Mouse (Mus musculus) hindbrain, embryonic 13.5 days (tissue): ENCODE results near the gene Sept11. TPM values are rescaled to one million over a fixed set of nuclear protein-coding genes. Genes with fewer than 3 reads are reported as not detected.

Experiments
- ATAC-seq: fragments of 200-750 bp; cut with Nextera tagmentation; 2 replicates; pipeline ENCODE4 v1.8.0; 2017; ENCODE audit warnings: moderate TSS enrichment; ENCODE audit not compliant: low FRiP score
- H3K27ac ChIP-seq: fragments of 300-500 bp; sonication (generic); 2 replicates; pipeline ENCODE4 v1.5.1; 2015; ENCODE audit warnings: inconsistent platforms, mild to moderate bottlenecking, moderate library complexity
- H3K27me3 ChIP-seq: fragments of 300-500 bp; sonication (generic); 2 replicates; pipeline ENCODE4 v1.6.1; 2015; ENCODE audit warnings: mild to moderate bottlenecking, inconsistent platforms
- H3K36me3 ChIP-seq: fragments of 300-500 bp; sonication (generic); 2 replicates; pipeline ENCODE4 v1.6.1; 2015; ENCODE audit warnings: mild to moderate bottlenecking, inconsistent platforms
- H3K4me1 ChIP-seq: fragments of 300-500 bp; sonication (generic); replicated peaks from 2 replicates; pipeline ENCODE4 v1.6.1; 2015; ENCODE audit warnings: inconsistent platforms
- H3K4me2 ChIP-seq: fragments of 300-500 bp; sonication (generic); 2 replicates; pipeline ENCODE4 v1.6.1; 2015; ENCODE audit warnings: inconsistent platforms, mild to moderate bottlenecking, moderate library complexity
- H3K4me3 ChIP-seq: fragments of 300-500 bp; sonication (generic); 2 replicates; pipeline ENCODE4 v1.5.1; 2015; ENCODE audit warnings: mild to moderate bottlenecking, inconsistent platforms
- H3K9ac ChIP-seq: fragments of 300-500 bp; sonication (generic); 2 replicates; pipeline ENCODE4 v1.6.1; 2015; ENCODE audit warnings: mild to moderate bottlenecking, inconsistent platforms
- H3K9me3 ChIP-seq: fragments of 300-500 bp; sonication (generic); 2 replicates; pipeline ENCODE4 v1.6.1; 2016; ENCODE audit warnings: inconsistent platforms
- WGBS: fragments of 180-500 bp; shearing (Covaris S2); methylation state at CpG from one replicate; pipeline ENCODE4 v1.1.7; 2015; 5-methylcytosine and 5-hydroxymethylcytosine counted together
- polyA plus RNA-seq: library from polyadenylated mRNA; unstranded; fragments of >200 nt; fragmentation: Nextera tagmentation; extraction: Ambion mirVana; gene quantifications from 2 replicates; pipeline ENCODE4 v1.2.1, GENCODE M21; 2015

The Sept11 gene
- polyA plus RNA-seq, 1 experiment from 2014 or later = 165 TPM

GRCm38 (mm10) chr5:93201181-93201580 is 107.9 kb downstream of the Sept11 start:
- H3K36me3 ChIP-seq = peaks cover 33% of the 10 kb centered on the region
- peaks cover 16% of the 10 kb centered on the region for H3K4me1 ChIP-seq
- no peak overlapping the region for H3K27ac ChIP-seq
- H3K27me3 ChIP-seq = no peaks in the 10 kb centered on the region
- no peak overlapping the region for H3K9ac ChIP-seq
- H3K9me3 ChIP-seq = no peaks in the 10 kb centered on the region
- ATAC-seq = no peak
- H3K4me3 ChIP-seq = no peak overlapping the region
- no peak overlapping the region for H3K4me2 ChIP-seq
- WGBS = 88% methylated on average over 1 of the region's 1 CpGs

- Histone ChIP-seq H3K4me1 (peaks cover 21% of the 10 kb centered on the region), H3K27me3 (no peaks in the 10 kb centered on the region), H3K9ac (peak overlapping the region; percentile 96), H3K9me3 (no peaks in the 10 kb centered on the region), H3K27ac (peak overlapping the region; percentile 92), H3K4me3 (peak overlapping the region; percentile 94), H3K36me3 (peaks cover 9% of the 10 kb centered on the region), H3K4me2 (peak overlapping the region; percentile 68)
- under 1% methylated on average over 45 of the region's 63 CpGs for WGBS
- peak; percentile 71 for ATAC-seq
Measured at GRCm38 (mm10) chr5:93205371-93206108, 112.3 kb downstream of the Sept11 start.

- H3K4me3 ChIP-seq = peak within 1 kb of the TSS; percentile 94
- WGBS = under 1% methylated on average over 74 of the region's 79 CpGs
- H3K4me2 ChIP-seq = peak within 1 kb of the TSS; percentile 68
- no peaks in the 10 kb centered on the region for H3K27me3 ChIP-seq
- no peaks in the 10 kb centered on the region for H3K9me3 ChIP-seq
- H3K27ac ChIP-seq = peak within 1 kb of the TSS; percentile 92
- peak; percentile 96 for ATAC-seq
- H3K36me3 ChIP-seq = peaks cover 3% of the 10 kb centered on the region
- peak within 1 kb of the TSS; percentile 96 for H3K9ac ChIP-seq
- H3K4me1 ChIP-seq = peaks cover 21% of the 10 kb centered on the region
Measured at GRCm38 (mm10) chr5:93206109-93207005, 113.1 kb downstream of the Sept11 start, which contains the start of the genes Ccni and 2010109A12Rik. Gene Ccni, minus strand, starts transcription at chr5:93206495. Gene 2010109A12Rik, plus strand, starts transcription at chr5:93206518.

- no peaks in the 10 kb centered on the region for H3K9me3 ChIP-seq
- peak overlapping the region; percentile 96 for H3K9ac ChIP-seq
- WGBS = 8% methylated on average over 6 of the region's 6 CpGs
- peak overlapping the region; percentile 59 for H3K4me2 ChIP-seq
- peak overlapping the region; percentile 92 for H3K27ac ChIP-seq
- peak overlapping the region; percentile 94 for H3K4me3 ChIP-seq
- ATAC-seq = peak; percentile 30
- H3K27me3 ChIP-seq = no peaks in the 10 kb centered on the region
- H3K36me3 ChIP-seq = no peaks in the 10 kb centered on the region; the same call in 1 of the 2 replicates
- H3K4me1 ChIP-seq = peaks cover 21% of the 10 kb centered on the region
Measured at GRCm38 (mm10) chr5:93207006-93207348, 113.7 kb downstream of the Sept11 start.

- Histone ChIP-seq H3K9me3 (no peaks in the 10 kb centered on the region), H3K27ac (no peak overlapping the region), H3K9ac (no peak overlapping the region), H3K4me3 (no peak overlapping the region), H3K36me3 (no peaks in the 10 kb centered on the region), H3K27me3 (no peaks in the 10 kb centered on the region), H3K4me1 (peaks cover 21% of the 10 kb centered on the region), H3K4me2 (peak overlapping the region; percentile 59; the same call in 1 of the 2 replicates)
- ATAC-seq = no peak
- 81% methylated on average over 1 of the region's 1 CpGs for whole genome bisulfite sequencing
Measured at GRCm38 (mm10) chr5:93207555-93207954, 114.3 kb downstream of the Sept11 start.

GRCm38 (mm10) chr5:93218375-93218774 is 125.1 kb downstream of the Sept11 start:
- 94% methylated on average over 3 of the region's 3 CpGs for WGBS
- no peak for ATAC-seq
- Histone ChIP-seq H3K36me3 (no peaks in the 10 kb centered on the region), H3K4me3 (no peak overlapping the region), H3K9ac (no peak overlapping the region), H3K4me1 (no peaks in the 10 kb centered on the region), H3K4me2 (no peak overlapping the region), H3K27me3 (no peaks in the 10 kb centered on the region), H3K27ac (no peak overlapping the region), H3K9me3 (peaks cover 5% of the 10 kb centered on the region; the same call in 1 of the 2 replicates)

- H3K4me3 ChIP-seq = no peak overlapping the region
- H3K27me3 ChIP-seq = no peaks in the 10 kb centered on the region
- peaks cover 2% of the 10 kb centered on the region; the same call in 1 of the 2 replicates for H3K9me3 ChIP-seq
- WGBS = 68% methylated on average over 3 of the region's 3 CpGs
- H3K4me1 ChIP-seq = no peaks in the 10 kb centered on the region
- no peak overlapping the region for H3K27ac ChIP-seq
- ATAC-seq = no peak
- no peak overlapping the region for H3K4me2 ChIP-seq
- no peak overlapping the region for H3K9ac ChIP-seq
- H3K36me3 ChIP-seq = no peaks in the 10 kb centered on the region
Measured at GRCm38 (mm10) chr5:93221661-93222060, 128.4 kb downstream of the Sept11 start.

- 88% methylated on average over 2 of the region's 2 CpGs for WGBS
- Histone ChIP-seq H3K27me3 (no peaks in the 10 kb centered on the region), H3K9me3 (no peaks in the 10 kb centered on the region), H3K27ac (no peak overlapping the region), H3K4me1 (no peaks in the 10 kb centered on the region), H3K4me3 (no peak overlapping the region), H3K36me3 (no peaks in the 10 kb centered on the region), H3K9ac (no peak overlapping the region), H3K4me2 (no peak overlapping the region)
- no peak for ATAC-seq
Measured at GRCm38 (mm10) chr5:93224549-93224948, 131.3 kb downstream of the Sept11 start.

Other genes with a start within 250 kb of the Sept11 start
- gene Sowahb, start 48.4 kb upstream of the Sept11 start, polyA plus RNA-seq = not detected in 2 replicates
- 137 and 140 TPM in 2 replicates for gene Ccni, start 113.1 kb downstream of the Sept11 start, polyA plus RNA-seq
- 2.0 and 2.2 TPM in 2 replicates for gene 2010109A12Rik, start 113.1 kb downstream of the Sept11 start, polyA plus RNA-seq
- gene Ccng2, start 173.8 kb downstream of the Sept11 start, polyA plus RNA-seq = 109 and 119 TPM in 2 replicates